Mouse (Mus musculus) left cerebral cortex, adult 8-10 months (tissue): Measurements from ENCODE around the gene Nlrp4e. TPM values are rescaled to one million over a fixed set of nuclear protein-coding genes. Genes with fewer than 3 reads are reported as not detected.
"Not testable (repeated sequence)": the region's sequence is repeated elsewhere in the genome, so short reads cannot be mapped to it uniquely, and the experiment has no call there.

Source experiments
- DNase-seq, 2 experiments: peaks; one replicate each; pipeline ENCODE4 v3.0.0; 2022; ENCODE audit warnings: low spot score in 2 of 2
- microRNA-seq, 2 experiments: library from miRNA; unstranded; fragments of <30 nt; microRNA quantifications; one replicate each; pipeline ENCODE4 v1.2.0; 2022
- total RNA-seq, 4 experiments: library from RNA; stranded (reverse); gene quantifications; 2 replicates each; pipeline ENCODE4 v1.2.4; 2022

Nlrp4e gene
- total RNA-seq, result not detected

GRCm38 (mm10) chr7:23300892-23301291 is at the start of gene Nlrp4e:
Gene Nlrp4e, plus strand, starts transcription at chr7:23301192.
- not testable (repeated sequence) for DNase-seq

GRCm38 (mm10) chr7:23251582-23251981 is 49.4 kb upstream of the Nlrp4e start, which contains the start of gene Vmn1r166:
Gene Vmn1r166, minus strand, starts transcription at chr7:23251682.
- not testable (repeated sequence) for DNase-seq

- not testable (repeated sequence) for DNase-seq
Observed at GRCm38 (mm10) chr7:23278800-23279199, 22.2 kb upstream of the Nlrp4e start, which contains the start of gene Gm6902. Gene Gm6902, minus strand, starts transcription at chr7:23278900.

- not testable (repeated sequence) for DNase-seq
Observed at GRCm38 (mm10) chr7:23358311-23358710, 57.3 kb downstream of the Nlrp4e start.

GRCm38 (mm10) chr7:23385589-23385988 is 84.6 kb downstream of the Nlrp4e start, which contains the start of gene Nlrp5:
Gene Nlrp5, plus strand, starts transcription at chr7:23385889.
- DNase-seq, result no peak

Small RNA genes lying within 50 kb of the gene (microRNA-seq; reads per million reads assigned to microRNA genes)
- gene Gm25196, result 0 reads per million in 2 experiments

Other genes starting within 250 kb of the Nlrp4e start
- not detected for gene Vmn1r163, start 245.7 kb upstream of the Nlrp4e start, total RNA-seq
- gene Gm8720, start 233.7 kb upstream of the Nlrp4e start, total RNA-seq, result not detected
- gene Gm10662, start 156.7 kb upstream of the Nlrp4e start, total RNA-seq, result not detected
- not detected for gene Vmn1r165, start 83.9 kb upstream of the Nlrp4e start, total RNA-seq
- not detected for gene Vmn1r166, start 49.5 kb upstream of the Nlrp4e start, total RNA-seq
- not detected for gene Gm6902, start 22.3 kb upstream of the Nlrp4e start, total RNA-seq
- gene Nlrp5, start 84.7 kb downstream of the Nlrp4e start, total RNA-seq, result under 1 TPM; 0.09 to 0.23 (median 0.11) TPM
- gene Vmn1r167, start 206.0 kb downstream of the Nlrp4e start, total RNA-seq, result not detected
- gene Vmn1r168, start 238.5 kb downstream of the Nlrp4e start, total RNA-seq, result not detected